Mouse (Mus musculus): ENCODE measurements at regions not wholly inside any gene's neighbourhood (a gene's known extent, or its start where the extent isn't known, plus 50 kb on each side); places are given as distances from the start of the nearest gene placed in this dataset.

- no peak for TF ChIP-seq CTCF (IDR thresholded peaks at IDR 0.05; ENCODE audit: low read depth, low read length)
- no peak for TF ChIP-seq POLR2A (IDR thresholded peaks at IDR 0.05; ENCODE audit: extremely low read depth, insufficient read depth, low read length)
Measured at GRCm38 (mm10) chr17:68134373-68134772, 130.5 kb upstream of the Arhgap28 start.
